Mouse (Mus musculus) lung, adult 2 months (tissue): ENCODE data around the gene Ccdc78. TPM values are rescaled to one million over a fixed set of nuclear protein-coding genes. Genes with fewer than 3 reads are reported as not detected.

ENCODE experiments used
- DNase-seq: peaks from one replicate; pipeline ENCODE4 v3.0.0; 2022
- H3K4me1 ChIP-seq: fragments of 200-500 bp; 2 replicates; pipeline ENCODE4 v1.6.1; 2011; ENCODE audit warnings: low read length; ENCODE audit not compliant: control insufficient read depth, insufficient read depth
- H3K4me3 ChIP-seq: fragments of 200-500 bp; replicated peaks from 2 replicates; pipeline ENCODE3; 2011; ENCODE audit warnings: low read depth, mild to moderate bottlenecking, control low read depth, low read length; ENCODE audit errors: extremely low read depth
- CTCF ChIP-seq: fragments of 200-500 bp; IDR thresholded peaks from 2 replicates; pipeline ENCODE4 v1.5.1; 2011; ENCODE audit warnings: mild to moderate bottlenecking, low read length, control low read depth; ENCODE audit not compliant: insufficient read depth
- POLR2A ChIP-seq: fragments of 200-500 bp; IDR thresholded peaks from 2 replicates; pipeline ENCODE4 v1.6.1; 2011; ENCODE audit warnings: low read depth, mild to moderate bottlenecking, control low read depth, low read length, borderline replicate concordance; ENCODE audit errors: extremely low read depth
- WGBS: fragments of 180-500 bp; shearing (Covaris S2); methylation state at CpG from one replicate; pipeline ENCODE4 v1.1.7; 2018; 5-methylcytosine and 5-hydroxymethylcytosine counted together
- polyA plus RNA-seq: library from polyadenylated mRNA; depleted of rRNA; stranded (reverse); fragments of >200 nt; gene quantifications from 2 replicates; pipeline ENCODE4 v1.2.3, GENCODE M21; 2012

The Ccdc78 gene
- polyA plus RNA-seq, 1 experiment: 15.6 TPM

- 24% methylated on average over 4 of the region's 4 CpGs for WGBS
- no peak for DNase-seq
- H3K4me1 ChIP-seq: no peaks in the 10 kb centered on the region
- H3K4me3 ChIP-seq: no peak overlapping the region
- TF ChIP-seq POLR2A (no peak), CTCF (no peak)
Observed at GRCm38 (mm10) chr17:25755627-25756377, 30.6 kb upstream of the Ccdc78 start.

GRCm38 (mm10) chr17:25756378-25757242 is 29.8 kb upstream of the Ccdc78 start:
- no peak for TF ChIP-seq CTCF
- no peak for TF ChIP-seq POLR2A
- no peak for DNase-seq
- Histone ChIP-seq H3K4me1 (no peaks in the 10 kb centered on the region), H3K4me3 (no peak overlapping the region)
- 55% methylated on average over 9 of the region's 9 CpGs for WGBS

DNA sequence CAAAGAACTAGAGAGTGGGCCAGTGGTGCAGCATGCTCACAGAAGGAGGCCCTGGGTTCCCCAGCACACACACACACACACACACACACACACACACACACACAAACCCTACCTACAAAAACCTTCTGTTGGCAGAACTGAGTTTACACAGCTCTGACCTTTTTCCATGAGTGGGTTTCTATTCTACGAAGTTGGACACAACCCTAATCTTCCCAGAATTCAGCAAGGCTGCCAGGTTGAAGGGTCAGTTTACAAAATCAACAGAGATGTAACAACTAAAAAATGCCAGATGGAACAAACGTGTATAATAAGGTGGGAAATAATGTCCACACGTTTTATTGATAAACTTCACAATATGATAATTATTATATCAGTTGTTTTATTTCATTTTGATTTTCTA is 28.7 kb upstream of the Ccdc78 start:
- 48% methylated on average over 3 of the region's 3 CpGs for WGBS
- Histone ChIP-seq H3K4me1 (no peaks in the 10 kb centered on the region), H3K4me3 (no peak overlapping the region)
- no peak for TF ChIP-seq POLR2A
- TF ChIP-seq CTCF: no peak
- no peak for DNase-seq

DNA sequence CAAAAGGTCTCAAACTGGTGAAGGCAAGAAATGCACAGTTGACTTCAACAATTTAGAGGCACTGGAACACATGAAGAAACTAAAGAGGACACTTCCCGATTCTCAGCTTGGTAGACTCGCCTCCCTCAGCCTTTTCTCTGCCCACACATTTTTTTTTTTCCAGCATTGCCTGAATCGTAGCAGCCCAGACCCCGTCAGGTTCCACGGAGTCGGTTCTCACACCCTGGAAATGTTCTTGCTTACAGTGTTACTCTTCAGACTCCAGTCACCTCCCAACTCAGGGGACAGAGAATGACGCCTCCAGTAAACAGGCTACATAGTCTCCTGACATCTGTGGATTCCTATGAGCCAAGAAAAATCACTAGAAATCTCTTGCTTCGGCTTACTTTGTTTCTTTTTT is 26.2 kb upstream of the Ccdc78 start:
- no peak overlapping the region for H3K4me3 ChIP-seq
- WGBS: 60% methylated on average over 8 of the region's 8 CpGs
- no peak for DNase-seq
- TF ChIP-seq CTCF (no peak), POLR2A (no peak)
- H3K4me1 ChIP-seq: no peaks in the 10 kb centered on the region

DNA sequence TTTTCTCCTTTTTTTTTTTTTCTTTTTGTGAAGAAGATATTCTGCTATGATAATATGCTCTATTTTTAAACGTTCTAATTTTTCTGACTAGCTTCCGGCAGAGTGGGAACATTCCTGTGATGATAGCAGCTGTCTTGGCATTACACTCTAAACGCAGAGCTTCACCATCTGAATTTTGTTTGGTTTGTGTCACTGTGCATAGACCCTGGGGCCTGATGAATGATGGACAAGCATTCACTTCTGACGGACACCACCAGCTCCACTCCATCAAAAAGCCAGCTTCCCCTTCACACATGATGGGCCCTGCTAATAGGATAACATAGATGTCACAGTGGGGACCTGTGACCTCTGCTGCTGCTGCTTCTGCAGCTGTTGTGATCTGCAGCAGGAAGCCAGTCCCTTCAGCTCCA is 24.8 kb upstream of the Ccdc78 start:
- WGBS: 34% methylated on average over 4 of the region's 4 CpGs
- TF ChIP-seq CTCF (no peak), POLR2A (no peak)
- Histone ChIP-seq H3K4me3 (no peak overlapping the region), H3K4me1 (no peaks in the 10 kb centered on the region)
- DNase-seq: no peak

- 49% methylated on average over 3 of the region's 3 CpGs for WGBS
- no peaks in the 10 kb centered on the region for H3K4me1 ChIP-seq
- no peak for DNase-seq
- H3K4me3 ChIP-seq: no peak overlapping the region
- TF ChIP-seq POLR2A: no peak
- no peak for TF ChIP-seq CTCF
Observed at GRCm38 (mm10) chr17:25762591-25762990, 23.8 kb upstream of the Ccdc78 start.

- H3K4me1 ChIP-seq: no peaks in the 10 kb centered on the region
- no peak for DNase-seq
- no peak overlapping the region for H3K4me3 ChIP-seq
- 72% methylated on average over 5 of the region's 5 CpGs for WGBS
- TF ChIP-seq POLR2A (no peak), CTCF (no peak)
Observed at GRCm38 (mm10) chr17:25765886-25766285, 20.5 kb upstream of the Ccdc78 start.

DNA sequence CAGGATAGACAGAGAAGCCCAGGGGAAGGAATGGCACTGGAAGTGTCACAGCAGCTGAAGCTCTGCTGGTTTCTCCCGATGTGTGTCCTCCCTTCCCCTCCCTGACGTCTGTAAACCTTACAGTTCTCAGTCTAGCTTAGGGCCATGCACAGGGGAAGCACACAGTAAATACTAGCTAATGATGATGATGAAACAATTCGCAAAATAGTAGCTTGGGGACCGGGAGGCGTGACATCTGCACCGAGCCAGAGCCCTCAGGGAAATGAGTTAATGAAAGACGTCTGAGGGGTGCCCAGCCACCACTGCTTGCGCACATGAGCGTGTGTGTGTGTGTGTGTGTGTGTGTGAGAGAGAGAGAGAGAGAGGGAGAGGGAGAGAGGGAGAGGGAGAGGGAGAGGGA is 17.0 kb upstream of the Ccdc78 start:
- no peak for TF ChIP-seq CTCF
- TF ChIP-seq POLR2A: no peak
- no peak for DNase-seq
- WGBS: 51% methylated on average over 9 of the region's 9 CpGs
- Histone ChIP-seq H3K4me3 (no peak overlapping the region), H3K4me1 (peaks cover 3% of the 10 kb centered on the region; the same call in 1 of the 2 replicates)

GRCm38 (mm10) chr17:25773549-25774120 is 12.7 kb upstream of the Ccdc78 start, which contains the start of gene Narfl:
Gene Narfl (plus strand): TSS chr17:25773776.
- TF ChIP-seq CTCF (peak; percentile 83), POLR2A (peak; percentile 87)
- peak; percentile 98 for DNase-seq
- under 1% methylated on average over 37 of the region's 37 CpGs for WGBS
- H3K4me3 ChIP-seq: peak within 1 kb of the TSS; percentile 63
- peaks cover 4% of the 10 kb centered on the region; the same call in 1 of the 2 replicates for H3K4me1 ChIP-seq
